Mouse (Mus musculus): ENCODE measurements at regions not wholly inside any gene's neighbourhood (a gene's known extent, or its start where the extent isn't known, plus 50 kb on each side); places are given as distances from the start of the nearest gene placed in this dataset.
A peak's percentile ranks its signal among the peaks of the same experiment; 100 is the strongest.
"Not testable (repeated sequence)": the region's sequence is repeated elsewhere in the genome, so short reads cannot be mapped to it uniquely, and the experiment has no call there.

DNA sequence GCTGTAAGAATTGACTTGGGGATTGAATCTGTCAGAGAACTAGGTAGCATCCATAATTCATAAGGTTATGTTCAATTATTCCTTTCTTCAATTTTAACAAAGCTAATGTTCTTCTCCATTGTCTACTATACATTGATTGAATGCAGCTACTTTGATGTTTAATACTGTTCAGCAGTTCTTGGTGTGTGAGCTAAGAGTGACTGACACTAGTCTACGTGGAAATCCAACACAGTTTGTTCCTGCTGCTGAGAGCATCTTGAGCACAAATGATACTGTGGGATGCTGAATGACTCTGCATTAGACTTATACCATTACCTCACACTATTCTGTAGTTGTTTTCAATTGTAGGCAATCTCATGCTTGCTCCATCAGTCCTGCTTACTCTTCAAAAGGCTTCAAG is 249.4 kb upstream of the Akr1e1 start:
- no peak for DNase-seq

GRCm38 (mm10) chr13:4839481-4839880 is 230.5 kb upstream of the Akr1e1 start:
- DNase-seq: not testable (repeated sequence)

- DNase-seq: no peak
Measured at GRCm38 (mm10) chr13:4826756-4827155, 217.8 kb upstream of the Akr1e1 start.

- not testable (repeated sequence) for DNase-seq
Measured at GRCm38 (mm10) chr13:4825749-4826148, 216.8 kb upstream of the Akr1e1 start.

- DNase-seq: no peak
Measured at GRCm38 (mm10) chr13:4806876-4807275, 197.9 kb upstream of the Akr1e1 start.

DNA sequence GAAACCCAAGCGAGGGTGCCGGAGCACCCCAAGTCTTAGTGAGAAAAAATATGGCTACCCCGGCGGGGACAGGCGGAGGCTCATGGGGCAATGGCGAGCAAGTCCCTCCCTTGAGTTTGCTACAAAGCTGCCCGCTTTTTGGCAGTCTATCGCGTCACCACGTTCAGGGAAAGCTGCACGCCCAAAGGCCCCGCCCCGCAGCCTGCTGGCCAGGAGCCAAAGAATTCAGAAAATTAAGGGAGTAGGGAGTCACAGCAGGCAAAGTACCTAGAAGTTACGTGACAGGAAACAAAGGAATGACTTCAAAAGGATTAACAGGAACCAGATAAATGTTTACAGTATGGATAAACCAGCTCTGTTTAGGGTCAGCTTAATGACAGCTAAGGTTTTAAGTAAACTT is 191.7 kb upstream of the Akr1e1 start:
- no peak for DNase-seq

- no peak for DNase-seq
Measured at GRCm38 (mm10) chr13:4791139-4791538, 182.2 kb upstream of the Akr1e1 start.

- DNase-seq: no peak
Measured at GRCm38 (mm10) chr13:4790414-4790813, 181.4 kb upstream of the Akr1e1 start.

GRCm38 (mm10) chr13:4783290-4783689 is 174.3 kb upstream of the Akr1e1 start:
- no peak for DNase-seq

DNA sequence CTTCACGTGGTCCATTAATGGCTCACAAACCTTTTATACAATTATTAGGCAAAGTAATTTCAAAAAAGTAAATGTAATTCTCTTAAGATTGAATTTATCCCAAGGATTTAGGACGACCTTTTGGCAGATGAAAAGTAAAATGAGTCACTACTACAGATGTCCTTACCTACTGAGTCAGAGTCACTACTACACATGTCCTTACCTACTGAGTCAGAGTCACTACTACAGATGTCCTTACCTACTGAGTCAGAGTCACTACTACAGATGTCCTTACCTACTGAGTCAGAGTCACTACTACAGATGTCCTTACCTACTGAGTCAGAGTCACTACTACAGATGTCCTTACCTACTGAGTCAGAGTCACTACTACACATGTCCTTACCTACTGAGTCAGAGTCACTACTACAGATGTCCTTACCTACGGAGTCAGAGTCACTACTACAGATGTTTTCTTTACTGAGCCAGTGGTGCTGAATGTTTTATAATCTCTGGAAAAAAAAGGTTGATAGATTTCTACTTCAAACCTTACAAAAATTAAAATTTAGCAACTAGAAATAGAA is 169.4 kb upstream of the Akr1e1 start:
- DNase-seq: not testable (repeated sequence)

- peak; percentile 14 to 49 for DNase-seq
Measured at GRCm38 (mm10) chr13:4776855-4777254, 167.9 kb upstream of the Akr1e1 start.

DNA sequence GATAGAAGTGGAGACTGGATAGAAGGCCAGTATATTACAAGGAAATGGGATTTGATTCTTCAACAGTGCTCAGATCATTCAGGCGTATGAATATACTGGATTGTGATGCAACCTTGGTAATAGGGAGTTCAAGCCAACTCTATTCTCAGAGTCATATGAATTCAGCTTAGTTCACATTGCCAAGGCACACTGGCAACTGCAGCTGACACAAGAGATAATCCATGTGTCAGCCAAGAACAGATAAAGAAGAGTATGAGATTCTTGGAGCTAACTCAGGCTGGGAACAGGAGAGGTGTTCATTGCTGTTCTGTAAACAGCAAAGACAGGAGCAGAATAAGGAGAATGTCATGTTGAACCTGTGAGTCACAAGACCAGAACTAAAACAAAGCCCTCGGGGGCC is 163.3 kb upstream of the Akr1e1 start:
- no peak for DNase-seq

GRCm38 (mm10) chr13:4771120-4772075 is 162.4 kb upstream of the Akr1e1 start:
- peak; percentile 65 to 72 for DNase-seq

DNA sequence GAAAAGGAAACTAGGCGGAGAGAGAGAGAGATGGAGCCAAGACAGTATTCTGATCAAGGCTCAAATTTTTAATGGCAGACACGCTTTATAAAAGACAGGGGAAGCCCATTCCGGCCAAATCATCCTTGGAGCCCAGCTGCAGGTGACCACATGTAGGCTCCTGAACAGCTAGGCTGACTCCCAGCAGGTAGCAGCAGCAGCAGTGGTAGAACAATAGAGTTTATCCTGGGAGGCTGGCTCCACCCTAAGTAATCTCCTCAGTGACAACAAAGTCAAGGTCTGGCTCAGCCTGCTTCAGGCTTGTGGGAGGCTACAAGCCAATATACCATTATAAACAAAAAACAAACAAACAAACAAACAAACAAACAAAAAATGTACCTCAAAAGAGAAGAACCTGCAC is 151.0 kb upstream of the Akr1e1 start:
- no peak for DNase-seq

- no peak for DNase-seq
Measured at GRCm38 (mm10) chr13:4756529-4756928, 147.6 kb upstream of the Akr1e1 start.

DNA sequence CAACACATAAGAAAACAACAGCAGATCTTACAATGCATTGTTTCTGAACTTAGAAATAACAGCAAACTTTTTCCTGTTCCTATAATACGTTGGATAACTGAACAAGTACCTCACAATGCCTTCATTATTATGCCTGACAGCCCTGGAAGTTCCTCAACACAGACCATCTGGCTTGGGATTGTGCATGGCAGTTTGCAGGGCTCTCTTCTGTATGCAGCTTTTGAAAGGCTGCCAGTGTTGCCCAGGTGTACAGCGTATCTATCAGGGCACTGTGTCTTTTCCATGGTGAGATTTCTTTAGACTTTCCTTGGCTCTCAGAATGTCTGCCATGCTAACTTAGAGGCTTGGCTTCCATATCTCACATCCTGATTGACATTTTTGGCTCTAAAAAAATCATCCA is 134.0 kb upstream of the Akr1e1 start:
- no peak for DNase-seq

GRCm38 (mm10) chr13:4716299-4716698 is 107.3 kb upstream of the Akr1e1 start:
- DNase-seq: not testable (repeated sequence)

DNA sequence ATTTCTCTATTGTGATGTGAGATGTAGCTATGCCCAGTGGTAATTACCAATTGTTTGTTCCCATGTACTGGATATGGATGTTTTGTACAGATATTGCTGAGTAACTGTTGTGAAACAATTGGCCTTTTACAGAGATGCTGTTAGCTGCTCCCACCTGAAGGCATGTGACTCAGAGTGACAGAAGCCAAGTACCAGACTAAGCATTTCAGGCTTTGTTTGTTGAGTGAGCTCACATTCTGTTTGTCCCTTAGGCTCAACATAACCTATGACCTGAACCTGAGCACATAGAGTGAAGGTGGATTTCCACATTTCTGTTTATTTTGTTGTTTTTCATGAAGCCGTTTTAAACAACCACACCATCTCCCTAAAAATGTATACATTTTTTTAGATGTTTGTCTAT is 105.8 kb upstream of the Akr1e1 start:
- no peak for DNase-seq

DNA sequence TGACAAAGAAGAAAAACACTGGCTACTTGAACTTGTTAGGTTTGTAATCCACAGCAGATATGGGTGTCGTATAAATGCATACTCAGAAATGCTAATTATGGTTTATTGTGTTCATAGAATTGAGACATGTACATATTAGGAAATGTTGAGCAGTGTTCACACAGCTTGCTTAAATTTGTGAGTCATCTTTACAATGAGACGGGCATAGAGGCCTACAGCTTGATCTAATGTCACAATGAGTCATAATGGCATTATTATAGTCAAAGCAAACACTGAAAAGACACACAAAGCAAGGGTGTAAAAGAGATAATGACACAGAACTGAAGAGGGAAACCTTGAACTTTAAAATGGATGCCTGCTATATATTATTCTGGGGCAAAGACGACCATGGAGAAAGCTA is 103.7 kb upstream of the Akr1e1 start:
- no peak for DNase-seq

DNA sequence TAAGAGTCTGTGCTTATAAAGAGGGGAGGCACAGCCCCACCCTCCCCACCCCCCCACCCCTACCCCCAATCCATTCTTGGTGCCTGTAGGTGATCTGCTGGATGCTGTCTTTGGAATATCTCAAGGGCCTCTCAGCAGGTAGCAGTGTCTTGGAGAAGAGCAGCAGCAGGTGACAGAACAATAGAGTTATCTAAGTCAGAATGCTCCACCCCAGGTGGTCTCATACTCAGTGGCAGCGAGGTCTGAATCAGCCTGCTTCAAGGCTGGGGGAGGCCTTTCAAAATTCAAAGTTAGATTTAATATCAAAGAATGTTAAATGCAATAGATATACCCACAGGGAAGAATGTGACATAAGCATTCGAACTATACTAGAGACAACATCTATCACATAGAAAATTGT is 90.6 kb upstream of the Akr1e1 start:
- not testable (repeated sequence) for DNase-seq

GRCm38 (mm10) chr13:4666375-4667140 is 57.6 kb upstream of the Akr1e1 start:
- peak; percentile 12 to 41 for DNase-seq

- no peak for DNase-seq
Measured at GRCm38 (mm10) chr13:4663390-4663789, 54.4 kb upstream of the Akr1e1 start.

DNA sequence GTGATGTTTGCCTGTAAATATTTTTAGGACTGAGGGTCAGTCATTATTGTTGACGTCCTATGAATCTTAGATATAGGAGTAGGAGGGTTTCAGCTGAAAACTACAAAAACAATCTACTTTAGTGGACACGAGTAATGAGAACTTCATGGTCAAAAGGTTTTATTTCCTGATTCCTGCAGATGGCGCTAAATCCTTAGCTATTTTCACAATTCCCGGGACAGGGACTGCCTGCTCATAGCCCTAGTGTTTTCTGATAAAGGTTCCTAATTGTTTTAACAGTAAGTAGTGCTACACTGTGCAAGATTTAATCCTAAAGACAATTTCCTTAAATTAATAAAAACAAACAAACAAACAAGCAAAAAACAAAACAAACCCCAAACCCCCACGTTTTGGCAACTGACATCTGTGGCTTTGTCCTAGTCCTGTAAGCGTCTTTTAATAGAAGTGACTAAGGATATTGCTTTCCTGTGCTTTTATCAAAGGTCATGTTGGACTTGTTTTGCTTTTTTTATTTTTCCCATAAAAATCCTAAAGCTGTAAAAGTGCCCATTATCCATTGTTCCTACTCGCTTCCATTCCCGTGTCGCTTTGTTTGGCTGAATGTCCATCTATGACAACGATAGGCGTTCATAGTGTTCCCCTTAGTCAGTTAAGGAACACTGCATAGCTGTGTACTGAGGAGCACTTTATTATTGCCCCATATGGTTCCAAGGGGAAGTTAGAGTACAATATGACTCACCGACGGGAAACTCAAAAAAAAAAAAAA is 53.5 kb upstream of the Akr1e1 start:
- peak; percentile 18 to 38 for DNase-seq

All from kidney, adult 8-10 months (tissue).